Mouse (Mus musculus): ENCODE measurements at regions not wholly inside any gene's neighbourhood (a gene's known extent, or its start where the extent isn't known, plus 50 kb on each side); places are given as distances from the start of the nearest gene placed in this dataset.

- no peak for DNase-seq
- intact Hi-C loops (cut with DNase I), result no loop called here
Measured at GRCm38 (mm10) chr17:45836731-45837130, 103.1 kb upstream of the 1600014C23Rik start.

- intact Hi-C loops (cut with DNase I), result no loop called here
- DNase-seq, result no peak
Measured at GRCm38 (mm10) chr17:45836253-45836652, 102.6 kb upstream of the 1600014C23Rik start.

GRCm38 (mm10) chr17:45834518-45835071 lies 101.0 kb upstream of the 1600014C23Rik start:
- DNase-seq, result no peak
- intact Hi-C loops (cut with DNase I), result no loop called here

- DNase-seq, result no peak
- intact Hi-C loops (cut with DNase I), result no loop called here
Measured at GRCm38 (mm10) chr17:45830324-45830723, 96.7 kb upstream of the 1600014C23Rik start.

- intact Hi-C loops (cut with DNase I), result no loop called here
- no peak for DNase-seq
Measured at GRCm38 (mm10) chr17:45829571-45829970, 95.9 kb upstream of the 1600014C23Rik start.

GRCm38 (mm10) chr17:45828843-45829242 lies 95.2 kb upstream of the 1600014C23Rik start:
- DNase-seq, result no peak
- intact Hi-C loops (cut with DNase I), result no loop called here

GRCm38 (mm10) chr17:45828284-45828824 lies 94.7 kb upstream of the 1600014C23Rik start:
- DNase-seq, result no peak
- intact Hi-C loops (cut with DNase I), result no loop called here

- no peak for DNase-seq
- intact Hi-C loops (cut with DNase I), result no loop called here
Measured at GRCm38 (mm10) chr17:45824977-45825376, 91.3 kb upstream of the 1600014C23Rik start.

- intact Hi-C loops (cut with DNase I), result no loop called here
- no peak for DNase-seq
Measured at GRCm38 (mm10) chr17:45823501-45823900, 89.9 kb upstream of the 1600014C23Rik start.

GRCm38 (mm10) chr17:45822427-45822826 lies 88.8 kb upstream of the 1600014C23Rik start:
- no peak for DNase-seq
- intact Hi-C loops (cut with DNase I), result no loop called here

- DNase-seq, result no peak
- intact Hi-C loops (cut with DNase I), result no loop called here
Measured at GRCm38 (mm10) chr17:45821356-45821755, 87.7 kb upstream of the 1600014C23Rik start.

- DNase-seq, result no peak
- intact Hi-C loops (cut with DNase I), result no loop called here
Measured at GRCm38 (mm10) chr17:45819143-45819542, 85.5 kb upstream of the 1600014C23Rik start.

- peak in 1 of 2 experiments; percentile 27 for DNase-seq
- intact Hi-C loops (cut with DNase I), result loop anchor here (1.0 to 2.0 kb wide), 2 partner anchors 82 to 216 kb away; partner anchors contain the start of gene Vegfa
Measured at GRCm38 (mm10) chr17:45816566-45816965, 82.9 kb upstream of the 1600014C23Rik start.

- peak; percentile 47 to 61 for DNase-seq
- intact Hi-C loops (cut with DNase I), result loop anchor here (1.0 to 2.0 kb wide), 3 partner anchors 67 to 217 kb away; partner anchors contain the start of gene Vegfa
Measured at GRCm38 (mm10) chr17:45815833-45816232, 82.2 kb upstream of the 1600014C23Rik start.

- intact Hi-C loops (cut with DNase I), result loop anchor here (2.0 kb wide), 1 partner anchor 67 kb away; no protein-coding TSS in a partner anchor
- DNase-seq, result peak in 1 of 2 experiments; percentile 8
Measured at GRCm38 (mm10) chr17:45815341-45815740, 81.7 kb upstream of the 1600014C23Rik start.

- intact Hi-C loops (cut with DNase I), result loop anchor here (2.0 kb wide), 1 partner anchor 66 kb away; no protein-coding TSS in a partner anchor
- peak; percentile 19 to 29 for DNase-seq
Measured at GRCm38 (mm10) chr17:45814586-45814985, 80.9 kb upstream of the 1600014C23Rik start.

- intact Hi-C loops (cut with DNase I), result loop anchor here (2.0 kb wide), 2 partner anchors 65 to 73 kb away; no protein-coding TSS in a partner anchor
- DNase-seq, result no peak
Measured at GRCm38 (mm10) chr17:45813956-45814355, 80.3 kb upstream of the 1600014C23Rik start.

GRCm38 (mm10) chr17:45812289-45812955 lies 78.8 kb upstream of the 1600014C23Rik start:
- intact Hi-C loops (cut with DNase I), result loop anchor here (2.0 kb wide), 1 partner anchor 74 kb away; no protein-coding TSS in a partner anchor
- DNase-seq, result peak; percentile 71 to 82

- DNase-seq, result no peak
- intact Hi-C loops (cut with DNase I), result loop anchor here (2.0 kb wide), 1 partner anchor 75 kb away; no protein-coding TSS in a partner anchor
Measured at GRCm38 (mm10) chr17:45811632-45812221, 78.1 kb upstream of the 1600014C23Rik start.

- no peak for DNase-seq
- intact Hi-C loops (cut with DNase I), result no loop called here
Measured at GRCm38 (mm10) chr17:45809728-45810127, 76.1 kb upstream of the 1600014C23Rik start.

- intact Hi-C loops (cut with DNase I), result no loop called here
Measured at GRCm38 (mm10) chr17:45808374-45808773, 74.7 kb upstream of the 1600014C23Rik start.

More at GRCm38 (mm10) chr17:45808374-45808773, 74.7 kb upstream of the 1600014C23Rik start:
- DNase-seq, result no peak
